Mouse (Mus musculus) megakaryocyte progenitor cell, adult 5-6 weeks (primary cell): Measurements from ENCODE around the gene Akap6. TPM values are rescaled to one million over a fixed set of nuclear protein-coding genes. Genes with fewer than 3 reads are reported as not detected.

Experiments used
- ATAC-seq: replicated peaks from 2 replicates; pipeline ENCODE4 v1.8.0; 2016; ENCODE audit warnings: mild to moderate bottlenecking, moderate TSS enrichment, inconsistent platforms; ENCODE audit not compliant: poor library complexity
- total RNA-seq, 2 experiments: library from RNA; stranded (forward) in 1 of 2; stranded (reverse) in 1 of 2; fragments of 157-497, 149-512 nt in 1 of 2; fragments of 200-1000 nt in 1 of 2; gene quantifications; 2 replicates each; pipeline versions ENCODE4 v1.2.3 to v1.2.4; 2015 to 2017

The Akap6 gene
- total RNA-seq, 2 experiments from 2014 or later: 0.08 TPM; not detected in 1

- ATAC-seq: peak; percentile 60
Observed at GRCm38 (mm10) chr12:52845982-52846381, 146.8 kb downstream of the Akap6 start.

GRCm38 (mm10) chr12:52847020-52847419 is 147.8 kb downstream of the Akap6 start:
- no peak for ATAC-seq

GRCm38 (mm10) chr12:52847830-52848518 is 148.8 kb downstream of the Akap6 start:
- no peak for ATAC-seq

GRCm38 (mm10) chr12:52848519-52848855 is 149.3 kb downstream of the Akap6 start:
- ATAC-seq: no peak

- no peak for ATAC-seq
Observed at GRCm38 (mm10) chr12:52849297-52849696, 150.1 kb downstream of the Akap6 start.

GRCm38 (mm10) chr12:52850332-52851036 is 151.3 kb downstream of the Akap6 start:
- peak; percentile 81 for ATAC-seq

- ATAC-seq: no peak
Observed at GRCm38 (mm10) chr12:52851221-52851620, 152.0 kb downstream of the Akap6 start.

GRCm38 (mm10) chr12:52854236-52854679 is 155.1 kb downstream of the Akap6 start:
- ATAC-seq: no peak

- no peak for ATAC-seq
Observed at GRCm38 (mm10) chr12:52856104-52856503, 156.9 kb downstream of the Akap6 start.

- ATAC-seq: no peak
Observed at GRCm38 (mm10) chr12:52857306-52857705, 158.1 kb downstream of the Akap6 start.

- ATAC-seq: no peak
Observed at GRCm38 (mm10) chr12:52861922-52862321, 162.7 kb downstream of the Akap6 start.

- ATAC-seq: no peak
Observed at GRCm38 (mm10) chr12:52868000-52868624, 168.9 kb downstream of the Akap6 start.

- no peak for ATAC-seq
Observed at GRCm38 (mm10) chr12:52871604-52872003, 172.4 kb downstream of the Akap6 start.

- ATAC-seq: no peak
Observed at GRCm38 (mm10) chr12:52874332-52874923, 175.2 kb downstream of the Akap6 start.

- ATAC-seq: no peak
Observed at GRCm38 (mm10) chr12:52876065-52876464, 176.9 kb downstream of the Akap6 start.

GRCm38 (mm10) chr12:52876978-52877769 is 178.0 kb downstream of the Akap6 start:
- ATAC-seq: no peak

- ATAC-seq: no peak
Observed at GRCm38 (mm10) chr12:52879324-52879723, 180.1 kb downstream of the Akap6 start.

GRCm38 (mm10) chr12:52892519-52892918 is 193.3 kb downstream of the Akap6 start:
- no peak for ATAC-seq

GRCm38 (mm10) chr12:52893656-52894405 is 194.6 kb downstream of the Akap6 start:
- ATAC-seq: peak; percentile 52
